Mouse (Mus musculus): ENCODE measurements around the gene Il1r1.

The Il1r1 gene

DNA sequence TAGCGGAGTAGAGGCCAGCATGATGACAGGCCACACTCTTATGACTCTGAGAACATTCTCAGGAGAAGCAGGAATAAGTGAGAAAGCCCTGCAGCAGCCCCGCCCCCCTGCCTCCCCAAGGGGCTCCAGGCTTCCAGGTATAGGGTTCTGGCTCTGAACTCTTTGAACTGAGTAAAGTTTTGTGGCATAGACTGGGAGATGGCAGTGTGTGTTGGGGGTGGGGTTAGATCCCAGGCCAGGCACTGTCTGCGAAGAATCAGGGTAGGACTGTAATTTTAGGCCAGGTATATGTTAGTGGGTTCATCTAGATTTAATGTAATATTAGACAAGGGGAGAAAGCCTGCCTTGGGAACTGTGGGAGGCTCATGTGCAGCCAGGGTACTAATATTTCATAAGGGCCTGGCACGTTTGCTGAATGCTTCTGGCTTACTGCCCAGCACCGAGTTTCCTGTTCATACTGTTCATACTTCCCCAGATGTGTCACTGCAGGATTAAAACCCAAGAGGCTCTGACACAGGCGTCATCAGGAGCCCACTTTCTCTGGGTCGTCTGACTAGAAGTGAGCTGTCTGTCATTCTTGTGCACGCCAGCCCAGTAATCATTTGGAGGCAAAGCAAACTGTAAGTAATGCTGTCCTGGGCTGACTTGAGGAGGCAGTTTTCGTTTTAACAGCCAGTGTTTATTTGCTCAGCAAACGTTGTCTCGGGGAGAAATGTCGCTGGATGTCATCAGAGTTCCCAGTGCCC lies at the start of gene Il1r1:
TSS of gene Il1r1 (plus strand) at position 542 of the 746 bp plus-strand sequence.
- DNase-seq: peak; percentile 15

DNA sequence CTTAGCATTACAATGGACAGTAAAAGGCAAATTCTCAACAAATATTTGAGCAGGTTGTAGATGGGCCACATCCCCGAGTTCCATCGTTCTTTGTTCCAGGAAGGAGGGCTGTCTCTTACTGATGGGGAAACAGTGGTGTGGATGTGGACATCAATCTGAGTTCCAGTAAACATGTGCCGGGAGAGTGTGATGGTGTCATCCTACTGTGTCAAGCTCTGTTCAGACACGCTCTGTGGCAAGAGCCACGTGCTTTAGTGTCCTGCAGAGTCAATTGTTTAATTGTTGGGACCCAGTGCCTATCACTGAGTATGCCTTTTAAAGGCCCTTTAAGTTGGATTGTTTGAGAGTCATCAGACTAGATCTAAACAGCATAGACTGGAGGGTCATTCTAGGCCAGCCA lies 49.8 kb upstream of the Il1r1 start:
- no peak for DNase-seq

DNA sequence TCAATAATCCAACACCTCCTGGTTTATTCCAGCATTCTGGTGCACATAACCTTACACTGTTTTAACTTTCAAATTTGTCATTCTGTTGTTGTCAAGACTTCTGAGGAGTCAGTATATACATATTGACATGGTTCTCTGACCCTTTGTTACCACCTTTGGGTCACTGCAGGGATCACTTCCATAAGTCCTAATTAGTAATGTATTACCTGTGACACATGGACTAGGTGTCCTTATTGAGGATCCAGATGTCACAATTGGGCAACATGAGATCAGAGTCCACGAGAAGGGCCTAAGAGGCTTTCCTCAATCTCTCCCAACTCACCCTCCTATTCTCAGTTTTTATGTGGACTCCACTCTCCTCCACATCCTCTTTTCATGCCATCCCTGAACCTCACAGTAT lies 49.1 kb upstream of the Il1r1 start:
- DNase-seq: no peak

DNA sequence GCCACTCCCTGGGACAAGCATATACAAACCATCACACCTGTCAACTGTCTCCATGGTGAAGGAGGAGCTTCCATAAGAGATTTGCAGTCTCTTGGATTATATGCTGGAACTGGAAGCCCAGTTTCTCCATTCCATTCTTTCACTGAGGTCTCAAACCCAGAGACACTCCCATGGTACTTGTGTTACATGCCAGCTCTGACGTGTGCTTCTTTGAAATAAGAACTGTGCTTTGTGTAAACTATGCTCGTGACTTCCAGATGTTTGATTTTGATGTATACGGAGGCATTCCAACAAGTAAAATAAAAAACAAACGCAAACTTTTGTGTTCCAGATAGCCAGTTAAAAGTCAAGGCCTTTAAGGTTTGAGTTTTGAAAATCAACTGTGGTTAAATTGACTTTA lies 45.8 kb upstream of the Il1r1 start:
- DNase-seq: no peak

DNA sequence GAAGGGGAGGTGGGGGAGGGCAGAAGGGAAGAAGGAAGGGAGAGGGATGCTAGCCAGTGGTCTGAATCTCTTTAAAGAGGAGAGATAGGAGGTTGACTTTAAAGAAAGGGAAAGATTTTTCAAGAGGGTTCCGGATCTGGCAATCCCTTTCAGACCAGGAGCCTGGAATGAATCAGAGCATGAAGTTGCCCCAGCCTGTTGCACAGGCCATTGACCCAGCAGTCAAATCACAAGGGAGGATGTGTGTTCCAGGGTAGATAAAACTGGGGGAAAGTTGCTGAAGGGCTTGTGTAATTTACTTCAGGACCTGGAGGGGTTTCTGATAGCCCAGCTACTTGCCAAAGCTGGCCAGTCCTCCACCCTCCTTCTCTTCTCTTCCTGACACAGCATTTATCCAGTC lies 45.4 kb upstream of the Il1r1 start:
- no peak for DNase-seq

DNA sequence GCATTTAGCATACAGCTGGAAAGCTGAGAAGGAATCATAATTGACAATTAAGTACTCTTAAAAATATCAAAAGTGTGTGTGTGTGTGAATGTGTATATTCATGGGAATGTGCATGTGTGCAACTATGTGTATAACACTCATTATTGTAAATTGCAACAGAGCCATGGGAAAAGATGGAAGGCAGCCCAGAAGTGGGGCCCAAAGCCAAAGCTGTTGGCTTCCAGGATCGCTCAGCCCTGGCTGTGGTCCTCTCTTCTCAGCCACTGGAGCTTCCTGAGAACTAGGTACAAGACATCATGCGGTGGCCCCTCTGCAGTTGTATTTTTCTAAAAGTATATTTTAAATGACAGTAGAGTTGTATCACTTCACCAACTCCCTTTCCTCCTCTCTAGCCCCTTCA lies 44.0 kb upstream of the Il1r1 start:
- no peak for DNase-seq

DNA sequence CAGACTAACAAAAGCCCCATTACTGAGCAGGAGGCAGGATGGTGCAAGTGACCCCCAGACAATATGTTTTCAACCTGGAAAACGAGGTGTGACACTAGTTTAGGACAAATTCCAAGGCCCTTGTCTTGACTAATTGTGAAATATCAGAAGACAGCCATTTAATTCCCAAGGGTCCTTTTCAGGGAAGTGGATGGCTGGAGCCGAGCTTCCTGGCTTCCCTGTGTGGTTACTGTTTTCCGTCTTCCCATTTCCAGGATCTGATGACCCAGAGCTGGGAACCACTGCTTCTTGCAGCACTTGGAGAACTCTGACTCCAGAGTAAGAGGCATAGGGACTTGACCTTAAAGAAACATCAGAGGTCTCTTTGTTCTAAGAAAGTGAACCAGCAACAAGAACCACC lies 43.2 kb upstream of the Il1r1 start:
- DNase-seq: no peak

DNA sequence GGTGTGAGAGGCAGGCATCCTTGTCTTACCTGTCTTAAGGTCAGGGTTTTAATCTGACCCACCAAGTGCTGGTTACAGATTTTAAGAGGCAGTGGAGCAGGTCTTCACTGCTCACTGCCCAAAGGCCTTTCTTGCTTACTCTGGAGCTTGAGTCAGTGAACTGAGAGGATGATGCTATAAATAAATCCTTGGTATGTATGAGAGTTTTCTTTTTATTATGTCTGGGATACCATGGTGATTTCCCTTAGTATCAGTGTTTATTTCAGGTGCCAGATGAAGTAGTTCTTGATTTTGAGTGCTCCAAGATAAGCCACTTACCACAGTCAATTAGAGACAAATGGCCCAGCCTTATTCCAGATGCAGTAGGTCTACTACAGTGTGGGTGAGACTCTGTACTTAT lies 41.5 kb upstream of the Il1r1 start:
- DNase-seq: no peak

DNA sequence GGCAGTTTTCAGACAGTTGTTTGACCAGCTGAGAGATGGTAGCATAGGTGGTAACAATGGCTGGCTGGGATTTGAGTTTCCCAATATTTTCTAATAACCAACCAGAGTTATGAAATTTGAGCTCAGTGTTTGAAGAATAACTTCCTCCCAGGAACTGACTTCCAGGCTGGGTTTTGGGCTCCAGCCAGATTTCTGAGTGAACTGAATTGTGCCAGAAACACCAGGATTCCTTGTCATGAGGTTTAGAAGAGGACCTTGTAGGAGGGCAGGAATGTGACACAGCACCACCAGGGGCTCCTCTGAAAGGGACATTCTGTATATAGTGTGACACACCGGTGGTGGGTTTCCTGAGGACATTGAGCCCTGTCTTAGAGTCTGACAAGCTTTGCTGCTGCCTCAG lies 36.9 kb upstream of the Il1r1 start:
- no peak for DNase-seq

DNA sequence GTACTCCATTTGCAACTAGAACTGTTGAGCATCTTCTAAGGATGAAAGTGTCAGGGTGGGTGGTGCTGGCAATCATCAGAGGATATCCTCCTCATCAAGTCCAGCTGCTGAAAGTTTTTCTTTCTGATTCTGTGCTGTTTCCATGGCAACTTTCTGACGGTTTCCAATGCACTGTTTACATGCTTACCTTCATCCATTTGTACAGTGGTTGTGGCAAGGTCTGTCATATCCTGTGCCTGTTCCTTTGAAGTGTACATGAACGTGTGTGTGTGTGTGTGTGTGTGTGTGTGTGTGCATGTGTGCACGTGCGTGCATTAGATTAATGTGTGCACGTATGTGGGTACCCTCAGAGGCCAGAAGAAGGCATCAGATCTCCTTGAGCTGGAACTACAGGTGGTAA lies 34.9 kb upstream of the Il1r1 start:
- DNase-seq: no peak

DNA sequence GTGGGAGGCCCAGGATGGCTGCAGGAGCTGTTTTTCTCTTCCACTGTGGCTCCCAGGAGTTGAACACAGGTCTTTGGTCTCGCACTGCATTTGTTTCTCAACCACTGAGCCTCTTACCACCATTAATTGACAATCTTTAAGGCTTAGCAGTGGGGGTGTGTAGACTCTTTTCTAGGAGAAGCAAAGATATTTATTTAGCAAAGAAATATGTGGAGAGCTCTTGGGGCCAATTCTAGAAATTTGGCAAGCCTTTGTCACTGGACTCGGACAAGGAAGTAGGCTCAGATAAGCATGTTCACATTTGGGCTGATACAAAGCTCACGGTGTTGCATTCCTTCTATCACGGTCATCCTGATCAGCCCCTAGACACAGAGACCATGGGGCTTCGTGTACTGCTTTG lies 34.0 kb upstream of the Il1r1 start:
- no peak for DNase-seq

DNA sequence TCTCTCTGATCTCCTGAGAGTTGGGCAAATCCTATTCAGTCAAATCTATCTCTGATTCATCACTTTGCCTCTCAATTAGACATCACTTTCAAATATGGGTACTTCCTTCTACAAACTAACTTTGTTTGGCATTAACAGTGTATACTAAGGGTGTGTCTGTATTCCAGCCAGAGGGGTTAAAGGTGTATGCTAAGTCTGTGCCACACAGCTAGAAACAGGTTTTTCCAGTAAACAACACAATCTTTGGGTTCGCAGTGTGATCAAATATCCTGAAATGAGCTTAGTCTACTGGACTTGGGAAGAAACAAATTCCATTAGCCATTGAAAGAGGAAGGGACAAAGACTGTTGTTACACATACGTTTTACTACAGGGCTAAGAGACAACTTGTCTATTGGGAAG lies 30.6 kb upstream of the Il1r1 start:
- DNase-seq: no peak

DNA sequence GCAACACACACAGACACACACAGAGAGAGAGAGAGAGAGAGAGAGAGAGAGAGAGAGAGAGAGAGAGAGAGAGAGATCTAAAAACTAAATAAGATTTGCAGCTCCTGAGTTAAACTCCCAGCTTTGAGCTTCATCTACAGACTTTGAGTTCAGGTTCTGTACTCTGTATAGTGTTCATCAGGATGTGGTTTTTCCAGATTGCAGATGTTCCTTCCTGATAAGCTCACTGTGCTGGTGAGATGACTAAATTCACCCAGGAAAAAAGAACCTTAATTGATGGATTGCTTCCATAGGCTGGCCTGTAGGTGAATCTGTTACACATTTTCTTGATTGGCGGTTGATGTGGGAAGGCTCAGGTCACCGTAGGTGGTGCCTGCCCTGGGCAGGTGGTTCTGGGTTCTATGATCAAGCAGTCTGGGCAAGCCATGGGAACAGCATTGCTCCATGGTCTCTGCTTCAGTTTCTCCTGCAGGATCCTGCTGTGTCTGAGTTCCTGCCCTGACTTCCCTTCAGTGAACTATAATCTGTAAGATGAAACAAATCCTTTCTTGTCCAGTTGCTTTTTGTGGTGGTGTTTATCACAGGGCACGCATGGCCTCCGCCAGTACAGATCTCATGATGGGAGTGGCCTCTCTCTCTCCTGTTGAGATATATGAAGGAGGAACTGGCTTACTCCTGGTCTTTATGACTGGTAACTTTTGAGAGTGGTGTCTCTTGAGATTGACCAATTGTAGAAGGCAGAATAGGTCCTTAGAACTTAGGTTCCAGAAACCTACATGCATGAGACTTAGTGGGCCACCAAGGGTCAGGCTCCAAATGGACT lies 11.3 kb upstream of the Il1r1 start:
- DNase-seq: no peak

DNA sequence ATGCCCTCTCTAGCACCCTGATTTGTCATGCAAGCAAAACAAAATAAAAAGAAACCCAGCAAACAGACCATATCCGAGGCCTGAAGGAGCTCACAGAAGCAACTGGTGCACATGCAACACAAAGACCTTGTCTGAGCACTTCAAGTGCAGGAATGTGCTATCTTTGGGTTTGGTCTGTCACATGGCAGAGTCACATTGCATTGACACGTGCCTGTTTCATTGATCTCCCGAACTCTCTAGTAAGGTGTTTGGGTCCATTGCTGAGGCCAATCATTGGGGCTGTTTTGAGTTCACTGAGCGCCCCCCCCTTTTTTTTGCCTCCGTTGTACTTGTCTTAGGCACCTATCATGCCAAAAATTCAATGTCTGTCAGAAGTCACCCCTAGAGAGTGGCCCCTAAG lies 7.4 kb upstream of the Il1r1 start:
- DNase-seq: no peak

DNA sequence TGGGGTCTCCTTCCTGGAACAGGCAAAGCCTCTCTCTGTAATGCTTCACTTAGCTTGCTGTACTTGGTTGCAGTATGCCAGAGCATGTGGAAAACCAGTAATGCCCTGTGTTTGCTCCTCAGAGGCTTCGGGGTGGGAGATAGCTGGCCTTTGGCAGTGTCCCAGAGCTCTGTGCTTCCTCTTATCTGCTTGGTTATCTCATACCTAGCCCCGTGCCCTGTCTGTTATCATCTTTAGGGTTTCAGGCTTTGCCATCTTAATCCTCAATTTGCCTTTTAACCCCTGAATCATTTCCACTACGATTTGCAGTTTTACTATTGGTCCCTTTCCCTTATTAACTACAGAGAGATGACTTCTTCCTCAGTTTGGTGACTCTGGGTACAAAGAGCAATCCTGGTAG lies 6.3 kb upstream of the Il1r1 start:
- no peak for DNase-seq

DNA sequence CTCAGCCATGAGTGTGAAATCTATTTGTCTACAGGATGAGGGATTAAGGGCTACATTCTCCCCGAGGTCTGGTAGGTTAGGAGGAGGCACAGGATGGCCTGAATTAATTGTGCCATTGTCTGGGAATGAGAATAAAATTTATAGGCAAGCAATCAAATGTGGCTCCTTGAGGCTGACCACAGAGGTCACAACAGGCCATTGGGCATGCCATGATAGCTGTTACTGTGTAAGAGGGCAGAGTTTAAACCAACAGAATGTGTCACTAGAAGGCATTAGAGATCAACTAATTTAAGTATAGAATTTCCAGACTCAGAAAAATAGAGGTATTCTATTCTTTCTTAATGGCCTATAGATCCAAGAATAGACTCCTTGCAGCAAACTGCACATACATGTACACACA lies 4.3 kb upstream of the Il1r1 start:
- DNase-seq: no peak

DNA sequence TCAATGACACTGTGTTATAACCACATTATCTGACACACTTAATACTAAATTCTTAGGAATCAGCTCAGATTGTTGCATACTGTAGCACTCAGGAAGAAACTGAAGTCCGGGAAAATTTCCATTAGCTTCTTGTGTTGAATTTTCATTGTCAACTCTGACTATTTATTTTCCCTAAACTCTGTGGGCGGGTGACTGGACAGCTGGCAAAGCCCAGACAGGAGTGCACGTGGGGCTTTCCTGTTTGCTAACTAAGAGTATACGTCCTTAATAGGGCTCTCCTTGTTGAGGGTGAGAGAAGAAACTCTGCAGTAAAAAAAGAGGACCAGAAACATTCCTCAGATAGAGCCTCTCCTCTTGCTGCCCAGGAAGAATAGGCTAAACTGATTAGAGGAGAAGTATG lies 3.0 kb upstream of the Il1r1 start:
- no peak for DNase-seq

DNA sequence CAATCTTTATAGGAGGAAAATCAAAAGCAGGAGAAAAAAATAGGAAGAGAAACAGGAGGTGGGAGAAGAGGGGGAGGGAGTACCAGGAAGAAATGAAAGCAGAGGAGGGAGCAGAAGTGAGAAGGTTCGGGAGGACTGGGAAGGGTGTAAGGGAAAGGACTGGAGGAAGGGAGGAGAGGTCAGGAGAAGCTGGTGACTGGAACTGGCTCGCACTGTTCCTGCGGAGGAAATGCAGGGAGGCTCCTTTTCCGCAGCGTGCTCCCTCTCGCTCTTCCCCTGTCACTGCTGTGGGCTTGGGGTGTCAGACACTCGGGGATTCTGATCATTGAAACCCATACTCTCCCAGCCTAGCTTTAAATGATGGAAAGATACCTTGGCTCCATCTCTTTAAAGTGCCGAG lies 2.2 kb upstream of the Il1r1 start:
- DNase-seq: no peak

DNA sequence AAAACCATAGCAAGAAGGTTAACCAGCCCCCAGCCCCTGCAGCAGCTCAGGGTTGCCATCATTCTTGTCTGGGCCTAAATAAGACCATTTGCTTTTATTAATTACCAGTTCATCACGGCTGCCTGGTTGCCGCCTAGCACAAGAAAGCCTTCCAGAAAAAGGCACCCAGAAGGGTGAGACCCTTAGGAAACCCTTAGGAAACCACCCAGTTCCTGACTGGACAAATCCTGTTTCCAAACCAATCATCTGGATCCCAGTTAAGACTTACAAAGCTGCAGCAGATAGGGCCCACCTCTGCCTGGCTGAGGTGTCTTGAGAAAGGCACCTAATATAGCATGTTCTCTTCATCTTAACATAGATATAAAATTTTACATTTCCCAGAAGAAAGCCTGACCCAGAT lies 1.3 kb upstream of the Il1r1 start:
- no peak for DNase-seq

DNA sequence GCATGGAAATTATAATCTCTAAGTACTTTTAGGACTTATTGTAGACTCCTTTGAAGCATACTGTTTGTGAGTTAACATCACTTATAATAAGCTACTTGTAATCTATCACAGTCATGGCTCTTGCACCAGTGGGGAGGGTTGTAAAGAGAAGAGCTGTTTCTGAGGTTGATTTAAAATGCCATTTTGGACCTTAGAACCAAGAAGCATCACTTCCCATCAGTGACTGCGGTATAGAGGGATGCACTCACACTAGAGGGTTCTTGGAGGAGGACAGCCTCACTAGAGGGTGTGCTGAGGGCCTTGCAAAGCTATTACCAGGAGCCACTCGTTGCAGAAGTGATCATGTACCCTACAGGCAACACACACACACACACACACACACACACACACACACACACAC lies 700 bp downstream of the Il1r1 start:
- no peak for DNase-seq

DNA sequence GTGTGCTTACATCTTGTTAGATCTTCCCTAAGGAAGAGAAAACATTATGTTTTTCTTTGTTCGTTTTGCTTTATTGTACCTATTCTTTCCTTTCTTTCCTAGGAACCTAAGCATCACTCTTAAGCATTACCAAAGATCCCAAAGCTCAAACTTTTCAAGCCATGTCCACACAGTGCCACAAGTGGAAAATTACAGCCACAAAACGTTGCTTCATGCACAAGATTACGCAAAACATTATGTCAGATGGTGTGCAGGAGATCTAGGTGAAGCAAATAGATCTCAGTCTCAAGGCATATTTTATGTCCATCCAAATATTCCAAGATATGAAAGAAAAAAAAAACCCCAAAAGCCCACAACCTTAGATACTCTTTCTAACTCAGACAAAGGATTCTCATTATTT lies 4.2 kb downstream of the Il1r1 start:
- DNase-seq: no peak

DNA sequence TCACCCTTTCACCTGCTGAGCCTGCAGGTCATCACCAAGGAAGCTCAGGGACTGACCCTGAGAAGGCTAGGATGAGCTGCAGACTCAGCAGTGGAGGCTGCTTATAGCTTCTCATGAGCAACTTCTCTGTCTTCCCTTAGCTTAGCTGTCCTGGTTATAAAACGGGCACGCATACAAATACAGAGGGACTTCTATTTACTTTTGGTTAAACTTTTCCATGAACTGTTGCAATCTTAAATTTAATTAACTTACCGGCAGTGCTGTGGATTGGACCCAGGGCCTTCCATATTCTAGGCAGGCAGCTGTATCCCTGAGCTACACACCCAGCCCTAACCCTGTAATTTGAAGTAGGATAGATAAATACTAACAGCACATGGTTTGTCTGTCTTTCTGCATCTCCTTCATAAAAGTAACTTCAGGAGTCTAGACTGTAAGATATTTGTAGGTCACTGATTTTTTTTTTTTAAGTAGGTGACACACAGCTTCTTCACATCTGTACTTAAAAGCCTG lies 4.9 kb downstream of the Il1r1 start:
- no peak for DNase-seq

DNA sequence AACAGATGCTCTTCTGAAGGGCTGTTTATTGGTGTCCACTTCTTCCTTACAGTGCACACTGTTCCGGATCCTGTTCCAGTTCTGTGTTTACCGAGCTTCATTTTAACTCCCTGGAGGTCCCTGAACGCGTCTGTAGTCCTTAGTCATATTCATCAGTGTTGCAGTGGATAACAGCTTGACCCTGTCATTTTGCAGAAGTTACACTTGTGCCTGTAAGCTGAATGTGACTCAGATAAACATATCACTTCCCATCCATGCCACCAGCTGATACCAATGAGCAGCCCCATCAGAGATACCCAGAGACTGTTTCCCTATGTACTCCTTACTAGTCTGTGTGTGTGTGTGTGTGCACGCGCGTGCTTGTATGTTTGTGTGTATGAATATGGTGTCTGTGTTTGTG lies 5.5 kb downstream of the Il1r1 start:
- no peak for DNase-seq

DNA sequence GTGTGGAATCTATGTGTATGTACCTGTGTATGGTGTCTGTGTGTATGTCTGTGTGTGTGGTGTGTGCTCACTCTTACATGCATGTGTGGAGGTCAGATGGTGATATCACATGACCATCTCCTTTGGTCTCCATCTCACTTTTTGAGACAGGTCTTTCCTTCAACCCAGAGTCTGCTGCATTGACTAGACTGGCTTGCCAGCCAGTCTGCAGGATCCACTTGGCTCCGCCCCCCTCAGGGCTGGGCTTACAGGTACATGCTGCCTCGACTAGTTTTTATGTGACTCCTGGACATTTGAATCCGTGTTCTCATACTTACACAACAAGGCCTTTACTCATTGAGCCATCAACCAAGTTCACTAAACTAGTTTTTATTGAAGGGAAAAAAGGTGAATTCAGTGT lies 6.2 kb downstream of the Il1r1 start:
- no peak for DNase-seq

DNA sequence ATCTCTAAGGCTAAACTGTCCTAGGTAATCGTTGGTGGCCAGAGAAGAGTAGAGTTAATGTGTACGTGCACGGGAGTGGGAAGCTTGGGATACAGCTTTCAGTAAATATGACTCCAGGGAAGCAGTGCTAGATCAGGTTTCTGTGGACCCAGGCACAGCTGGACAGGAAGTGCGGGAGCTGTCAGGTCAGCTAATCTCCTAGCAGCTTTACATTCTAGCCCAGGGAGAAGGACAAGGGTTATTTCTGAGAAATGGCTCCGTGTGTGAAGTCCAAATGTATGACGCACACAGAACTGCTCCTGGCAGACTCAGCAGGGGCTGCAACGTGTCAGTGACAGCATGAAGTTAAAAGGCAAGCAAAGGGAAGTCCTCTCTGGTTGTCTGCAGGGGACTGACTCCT lies 8.3 kb downstream of the Il1r1 start:
- DNase-seq: no peak
